ENCODE assay signal across 16 mouse cellular contexts in the genomic region with DNA sequence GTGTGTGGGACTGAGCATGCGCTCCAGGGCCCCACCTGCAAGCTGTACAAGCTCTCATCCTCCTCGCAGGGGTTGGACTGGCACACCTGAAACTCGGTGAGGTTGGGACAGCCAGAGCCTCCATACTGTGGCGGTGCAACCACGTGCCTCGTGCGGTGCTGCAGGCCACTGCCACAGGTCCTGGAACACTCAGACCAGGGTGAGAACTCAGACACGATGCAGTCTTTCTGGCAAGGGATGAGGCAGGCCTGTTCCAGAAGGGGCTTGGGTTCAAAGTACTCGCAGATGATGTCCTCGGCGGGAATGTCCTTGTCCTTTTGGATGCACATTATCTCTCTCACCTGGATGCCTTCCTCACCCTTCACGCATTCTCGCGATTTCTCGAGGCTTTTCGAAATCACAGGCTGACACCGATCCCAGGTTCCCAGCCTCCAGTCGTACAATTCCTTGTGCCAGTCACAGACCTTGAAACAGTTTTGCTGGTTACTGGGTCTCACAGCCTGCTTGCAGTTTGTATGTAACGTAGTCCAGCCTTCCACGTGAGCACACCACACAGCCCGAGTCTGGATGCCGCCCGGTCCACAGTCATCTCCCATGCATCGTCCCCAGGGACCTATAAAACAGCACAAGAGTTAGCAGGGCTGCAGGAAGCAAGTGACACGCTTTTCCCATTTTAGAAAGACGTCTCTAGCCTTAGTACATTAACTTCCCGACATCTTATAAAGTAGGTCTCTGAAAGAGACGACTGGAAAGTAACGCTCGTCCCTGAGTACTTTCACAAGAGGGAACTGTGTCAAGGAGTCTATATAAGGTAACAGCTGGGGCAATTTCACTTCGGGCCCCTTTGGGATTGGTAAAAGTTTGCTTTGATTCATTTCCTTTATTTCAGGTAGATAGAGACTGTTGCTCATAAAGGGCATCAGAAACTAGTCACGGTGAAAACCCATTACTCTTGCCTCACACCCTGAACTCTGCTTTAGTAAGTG.
DNase-seq lines count a peak whose midpoint lies in the region; ATAC-seq lines count a peak whose summit lies in the region.
"Had no signal": no experiment of that assay in that cellular context is flagged by ENCODE, and none has a peak within 500 bp of the region (broad histone marks: within the 10 kb centered on the region; RNA-seq: fewer than 3 reads in every experiment).

No protein-coding gene starts in this region.

- H3K27me3 ChIP-seq in neural tube, embryonic 13.5 days: no peaks in the 10 kb centered on the region
- H3K27me3 ChIP-seq in limb, embryonic 12.5 days: no peaks in the 10 kb centered on the region
- H3K27me3 ChIP-seq: embryonic facial prominence, embryonic 15.5 days; liver, embryonic 13.5 days; neural tube, embryonic 12.5 days had no signal

- H3K36me3 ChIP-seq in neural tube, embryonic 13.5 days: peaks cover 14% of the 10 kb centered on the region
- H3K36me3 ChIP-seq in limb, embryonic 12.5 days: no peaks in the 10 kb centered on the region
- H3K36me3 ChIP-seq: embryonic facial prominence, embryonic 15.5 days; liver, embryonic 13.5 days had no signal

- H3K9me3 ChIP-seq in neural tube, embryonic 13.5 days: no peaks in the 10 kb centered on the region
- no peaks in the 10 kb centered on the region for H3K9me3 ChIP-seq in limb, embryonic 12.5 days
- H3K9me3 ChIP-seq: embryonic facial prominence, embryonic 15.5 days; liver, embryonic 13.5 days; neural tube, embryonic 12.5 days had no signal

- peak; percentile 56 for ATAC-seq in frontal cortex, adult (ENCODE audit: low TSS enrichment)
- peak; percentile 44; the same call in 1 of the 2 replicates for ATAC-seq in neural tube, embryonic 13.5 days (ENCODE audit: low read depth)
- peak; percentile 89 for ATAC-seq in limb, embryonic 12.5 days (ENCODE audit: insufficient number of reproducible peaks, insufficient read depth, low FRiP score, low TSS enrichment, low read depth)
- no peak for ATAC-seq in activated CD4-positive, CD25-positive, alpha-beta regulatory T cell, adult 4 months
- ATAC-seq: forebrain, postnatal 0 days had no signal

- H3K27ac ChIP-seq in neural tube, embryonic 13.5 days (replicated peaks): peak overlapping the region; percentile 9; the same call in 1 of the 2 replicates
- H3K27ac ChIP-seq in limb, embryonic 12.5 days: peak overlapping the region; percentile 62
- H3K27ac ChIP-seq: embryonic facial prominence, embryonic 15.5 days; liver, embryonic 13.5 days; neural tube, embryonic 12.5 days had no signal

- no peak for DNase-seq in frontal cortex, postnatal 36 days (ENCODE audit: low spot score in 2 of 2)
- DNase-seq in neural tube, embryonic 10.5 days (ENCODE audit: extremely low spot score, low spot score): no peak
- no peak for DNase-seq in lung, postnatal 36 days
- DNase-seq in urinary bladder, postnatal 25 days (ENCODE audit: low spot score): no peak
- DNase-seq: adrenal gland, postnatal 36 days; cerebellum, postnatal 10 days; forebrain, postnatal 0 days; liver, embryonic 13.5 days; right cerebral cortex, postnatal 14 days had no signal

- H3K9ac ChIP-seq in neural tube, embryonic 13.5 days: no peak overlapping the region
- H3K9ac ChIP-seq in limb, embryonic 12.5 days (replicated peaks): no peak overlapping the region
- H3K9ac ChIP-seq: embryonic facial prominence, embryonic 15.5 days; forebrain, postnatal 0 days; liver, embryonic 13.5 days; neural tube, embryonic 12.5 days had no signal

- H3K4me1 ChIP-seq in neural tube, embryonic 13.5 days (replicated peaks): peaks cover 31% of the 10 kb centered on the region
- peaks cover 14% of the 10 kb centered on the region for H3K4me1 ChIP-seq in limb, embryonic 12.5 days (replicated peaks)
- H3K4me1 ChIP-seq: embryonic facial prominence, embryonic 15.5 days; liver, embryonic 13.5 days; neural tube, embryonic 12.5 days had no signal

- H3K4me3 ChIP-seq in neural tube, embryonic 13.5 days: no peak overlapping the region
- 0 out of 2 replicates have a peak overlapping the region, but pooled peaks have one; percentile 3 for H3K4me3 ChIP-seq in limb, embryonic 12.5 days (replicated peaks)
- H3K4me3 ChIP-seq: embryonic facial prominence, embryonic 15.5 days; liver, embryonic 13.5 days; neural tube, embryonic 12.5 days had no signal

- 82% methylated on average over 32 of the region's 32 CpGs for WGBS in neural tube, embryonic 13.5 days
- WGBS in limb, embryonic 12.5 days: 67% methylated on average over 32 of the region's 32 CpGs

- H3K4me2 ChIP-seq in neural tube, embryonic 13.5 days: no peak overlapping the region
- H3K4me2 ChIP-seq in limb, embryonic 12.5 days: peak overlapping the region; percentile 39
- H3K4me2 ChIP-seq: embryonic facial prominence, embryonic 15.5 days; heart, embryonic 11.5 days; liver, embryonic 13.5 days; neural tube, embryonic 12.5 days had no signal
